In genomic region chr11:102631203-102631602, GRCm38 (mm10) we compare ENCODE assay signal across 24 mouse cellular contexts. TPM values are rescaled to one million over a fixed set of nuclear protein-coding genes. Genes with fewer than 3 reads are reported as not detected.
DNase-seq lines count a peak whose midpoint lies in the region; ATAC-seq and TF ChIP-seq lines count a peak whose summit lies in the region.
"Had no signal": no experiment of that assay in that cellular context is flagged by ENCODE, and none has a peak within 500 bp of the region (broad histone marks: within the 10 kb centered on the region; RNA-seq: fewer than 3 reads in every experiment).

No protein-coding gene starts in this region.

- no peak overlapping the region for H3K4me3 ChIP-seq in hindbrain, embryonic 11.5 days (ENCODE audit: low read depth, low read length)
- H3K4me3 ChIP-seq in hindbrain, postnatal 0 days (ENCODE audit: low read length), result no peak overlapping the region
- H3K4me3 ChIP-seq in lung, embryonic 16.5 days (ENCODE audit: low read length), result no peak overlapping the region
- H3K4me3 ChIP-seq in lung, adult 2 months (replicated peaks; ENCODE audit: extremely low read depth, low read depth, low read length), result no peak overlapping the region
- no peak overlapping the region for H3K4me3 ChIP-seq in embryonic facial prominence, embryonic 12.5 days
- H3K4me3 ChIP-seq in limb, embryonic 10.5 days, result peak overlapping the region; percentile 28
- H3K4me3 ChIP-seq: liver, embryonic 12.5 days; megakaryocyte, embryonic 14.5 days; neural tube, embryonic 13.5 days had no signal

- TF ChIP-seq CTCF in hindbrain, postnatal 0 days (IDR thresholded peaks at IDR 0.05; ENCODE audit: low read depth), result no peak
- TF ChIP-seq CTCF in lung, adult 2 months (IDR thresholded peaks at IDR 0.05; ENCODE audit: insufficient read depth, low read length), result no peak

- no peak overlapping the region for H3K4me2 ChIP-seq in hindbrain, embryonic 11.5 days (replicated peaks; ENCODE audit: low read depth, low read length)
- H3K4me2 ChIP-seq in hindbrain, postnatal 0 days (ENCODE audit: low read depth, low read length), result no peak overlapping the region
- H3K4me2 ChIP-seq in lung, embryonic 16.5 days (ENCODE audit: low read depth, low read length), result no peak overlapping the region
- H3K4me2 ChIP-seq in embryonic facial prominence, embryonic 12.5 days (replicated peaks), result peak overlapping the region; percentile 17
- H3K4me2 ChIP-seq: liver, embryonic 12.5 days; neural tube, embryonic 13.5 days had no signal

- no peaks in the 10 kb centered on the region for H3K36me3 ChIP-seq in hindbrain, embryonic 11.5 days (ENCODE audit: control insufficient read depth, insufficient read depth, low read length)
- H3K36me3 ChIP-seq in hindbrain, postnatal 0 days (ENCODE audit: insufficient read depth, low read length), result no peaks in the 10 kb centered on the region
- H3K36me3 ChIP-seq in lung, embryonic 16.5 days (ENCODE audit: control insufficient read depth, insufficient read depth, low read length), result no peaks in the 10 kb centered on the region
- H3K36me3 ChIP-seq in embryonic facial prominence, embryonic 12.5 days, result no peaks in the 10 kb centered on the region
- H3K36me3 ChIP-seq in limb, embryonic 10.5 days, result no peaks in the 10 kb centered on the region
- H3K36me3 ChIP-seq: liver, embryonic 12.5 days; neural tube, embryonic 13.5 days had no signal

- H3K9ac ChIP-seq in hindbrain, embryonic 11.5 days (ENCODE audit: low read depth, low read length), result no peak overlapping the region
- H3K9ac ChIP-seq in hindbrain, postnatal 0 days (replicated peaks; ENCODE audit: low read length), result no peak overlapping the region
- peak overlapping the region; percentile 22; the same call in 1 of the 2 replicates for H3K9ac ChIP-seq in lung, embryonic 16.5 days (ENCODE audit: low read length)
- H3K9ac ChIP-seq in embryonic facial prominence, embryonic 12.5 days, result no peak overlapping the region
- H3K9ac ChIP-seq: liver, embryonic 12.5 days; neural tube, embryonic 13.5 days had no signal

- no peaks in the 10 kb centered on the region for H3K27me3 ChIP-seq in hindbrain, embryonic 11.5 days (ENCODE audit: control insufficient read depth, insufficient read depth, low read length)
- no peaks in the 10 kb centered on the region for H3K27me3 ChIP-seq in hindbrain, postnatal 0 days (ENCODE audit: insufficient read depth, low read length)
- no peaks in the 10 kb centered on the region for H3K27me3 ChIP-seq in lung, embryonic 16.5 days (ENCODE audit: control insufficient read depth, insufficient read depth, low read depth, low read length)
- H3K27me3 ChIP-seq in embryonic facial prominence, embryonic 12.5 days, result no peaks in the 10 kb centered on the region
- H3K27me3 ChIP-seq in limb, embryonic 10.5 days (ENCODE audit: low read depth, poor library complexity, severe bottlenecking), result no peaks in the 10 kb centered on the region
- H3K27me3 ChIP-seq: Patski had no signal

- ATAC-seq in hindbrain, embryonic 11.5 days (ENCODE audit: low FRiP score), result no peak
- no peak for ATAC-seq in hindbrain, postnatal 0 days
- ATAC-seq in lung, embryonic 16.5 days (ENCODE audit: low read depth), result peak; percentile 4; the same call in 1 of the 2 replicates
- no peak for ATAC-seq in embryonic facial prominence, embryonic 12.5 days (ENCODE audit: insufficient number of reproducible peaks, insufficient read depth, low FRiP score, low TSS enrichment)
- ATAC-seq: activated CD4-positive, CD25-positive, alpha-beta regulatory T cell, adult 4 months; forebrain, embryonic 16.5 days; hindbrain, embryonic 16.5 days; liver, embryonic 12.5 days; Patski had no signal

- peak; percentile 26 for DNase-seq in hindbrain, embryonic 11.5 days (ENCODE audit: low spot score)
- DNase-seq in hindbrain, postnatal 0 days (ENCODE audit: low spot score), result no peak
- DNase-seq in lung, adult 2 months, result no peak
- peak; percentile 46 for DNase-seq in limb, embryonic 10.5 days (ENCODE audit: low spot score)
- DNase-seq in layer of hippocampus, adult 11-12 months (ENCODE audit: low spot score), result no peak
- DNase-seq: adrenal gland, postnatal 14 days; cerebellum, adult 18-20 months; heart, adult 11 months; kidney, postnatal 14 days; layer of hippocampus, adult 9-11 months; lung, postnatal 14 days; thymus, postnatal 25 days had no signal

- no peaks in the 10 kb centered on the region for H3K9me3 ChIP-seq in hindbrain, embryonic 11.5 days (ENCODE audit: control insufficient read depth, low read length)
- H3K9me3 ChIP-seq in hindbrain, postnatal 0 days (ENCODE audit: low read length), result no peaks in the 10 kb centered on the region
- H3K9me3 ChIP-seq in lung, embryonic 16.5 days (ENCODE audit: control insufficient read depth, low read length), result no peaks in the 10 kb centered on the region
- no peaks in the 10 kb centered on the region for H3K9me3 ChIP-seq in embryonic facial prominence, embryonic 12.5 days
- H3K9me3 ChIP-seq in limb, embryonic 10.5 days (replicated peaks), result no peaks in the 10 kb centered on the region
- H3K9me3 ChIP-seq: liver, embryonic 12.5 days; neural tube, embryonic 13.5 days had no signal

- no peak for TF ChIP-seq POLR2A in lung, adult 2 months (IDR thresholded peaks at IDR 0.05; ENCODE audit: borderline replicate concordance, extremely low read depth, low read depth, low read length)

- H3K4me1 ChIP-seq in hindbrain, embryonic 11.5 days (replicated peaks; ENCODE audit: control insufficient read depth, insufficient read depth, low read length), result peaks cover 9% of the 10 kb centered on the region
- 0 out of 2 replicates have a peak, but pooled peaks cover 2% of the 10 kb centered on the region for H3K4me1 ChIP-seq in hindbrain, postnatal 0 days (ENCODE audit: insufficient read depth, low read length)
- H3K4me1 ChIP-seq in lung, embryonic 16.5 days (replicated peaks; ENCODE audit: control insufficient read depth, insufficient read depth, low read length), result peaks cover 23% of the 10 kb centered on the region
- no peaks in the 10 kb centered on the region for H3K4me1 ChIP-seq in lung, adult 2 months (ENCODE audit: control insufficient read depth, insufficient read depth, low read length)
- H3K4me1 ChIP-seq in embryonic facial prominence, embryonic 12.5 days, result peaks cover 68% of the 10 kb centered on the region
- peaks cover 68% of the 10 kb centered on the region for H3K4me1 ChIP-seq in limb, embryonic 10.5 days

- H3K27ac ChIP-seq in hindbrain, embryonic 11.5 days (ENCODE audit: low read depth, low read length), result no peak overlapping the region
- no peak overlapping the region for H3K27ac ChIP-seq in hindbrain, postnatal 0 days
- peak overlapping the region; percentile 20; the same call in 1 of the 2 replicates for H3K27ac ChIP-seq in lung, embryonic 16.5 days (ENCODE audit: low read length)
- peak overlapping the region; percentile 88 for H3K27ac ChIP-seq in embryonic facial prominence, embryonic 12.5 days
- H3K27ac ChIP-seq in limb, embryonic 10.5 days, result peak overlapping the region; percentile 88
- H3K27ac ChIP-seq: liver, embryonic 12.5 days; neural tube, embryonic 13.5 days had no signal

- WGBS in hindbrain, embryonic 11.5 days, result 23% methylated on average over 5 of the region's 5 CpGs
- 29% methylated on average over 5 of the region's 5 CpGs for WGBS in hindbrain, postnatal 0 days
- WGBS in lung, embryonic 16.5 days, result 36% methylated on average over 5 of the region's 5 CpGs
- 60% methylated on average over 5 of the region's 5 CpGs for WGBS in lung, adult 2 months
- 13% methylated on average over 5 of the region's 5 CpGs for WGBS in embryonic facial prominence, embryonic 12.5 days
- WGBS in limb, embryonic 10.5 days, result 26% methylated on average over 5 of the region's 5 CpGs

RNA-seq across cellular contexts. Expression of gene Fzd2, which starts 27.0 kb away (rescaled TPM):
- polyA plus RNA-seq in hindbrain, embryonic 11.5 days (2014; fragmentation: Nextera tagmentation; extraction: Ambion mirVana), result 29.5 and 31.7 TPM in 2 replicates
- total RNA-seq in hindbrain, postnatal 0 days (2014; rRNA removed), result 31.7 and 34.5 TPM in 2 replicates
- polyA plus RNA-seq in hindbrain, postnatal 0 days (2015; fragmentation: Nextera tagmentation; extraction: Ambion mirVana), result 6.0 and 6.5 TPM in 2 replicates
- polyA plus RNA-seq in lung, embryonic 16.5 days (2015; fragmentation: Nextera tagmentation; extraction: Ambion mirVana), result 25.9 and 27.8 TPM in 2 replicates
- polyA plus RNA-seq in lung, adult 2 months (2012; rRNA removed), result 45.5 and 50.9 TPM in 2 replicates
- 93.6 and 97.8 TPM in 2 replicates for polyA plus RNA-seq in embryonic facial prominence, embryonic 12.5 days (2016; fragmentation: Nextera tagmentation; extraction: Ambion mirVana)
- polyA plus RNA-seq in limb, embryonic 10.5 days (2016; fragmentation: Nextera tagmentation; extraction: Ambion mirVana), result 54.8 and 59.8 TPM in 2 replicates
- polyA plus RNA-seq: activated CD4-positive, CD25-positive, alpha-beta regulatory T cell, adult 4 months had no signal

RNA-seq across cellular contexts. Expression of gene Meioc, which starts 32.3 kb away (rescaled TPM):
- 0.88 and 0.91 TPM in 2 replicates for polyA plus RNA-seq in hindbrain, embryonic 11.5 days (2014; fragmentation: Nextera tagmentation; extraction: Ambion mirVana)
- 0.65 TPM in 1 of 2 replicates, not detected in the other for total RNA-seq in hindbrain, postnatal 0 days (2014; rRNA removed)
- 0.24 and 0.32 TPM in 2 replicates for polyA plus RNA-seq in hindbrain, postnatal 0 days (2015; fragmentation: Nextera tagmentation; extraction: Ambion mirVana)
- 0.16 and 0.19 TPM in 2 replicates for polyA plus RNA-seq in lung, embryonic 16.5 days (2015; fragmentation: Nextera tagmentation; extraction: Ambion mirVana)
- not detected in 2 replicates for polyA plus RNA-seq in lung, adult 2 months (2012; rRNA removed)
- polyA plus RNA-seq in embryonic facial prominence, embryonic 12.5 days (2016; fragmentation: Nextera tagmentation; extraction: Ambion mirVana), result 0.65 and 1.3 TPM in 2 replicates
- polyA plus RNA-seq in limb, embryonic 10.5 days (2016; fragmentation: Nextera tagmentation; extraction: Ambion mirVana), result 0.14 and 0.55 TPM in 2 replicates
- total RNA-seq: adrenal gland, postnatal 14 days; gastrocnemius, adult 18-20 months; left cerebral cortex, adult 8-10 months; midbrain, postnatal 0 days had no signal
- polyA plus RNA-seq: activated CD4-positive, CD25-positive, alpha-beta regulatory T cell, adult 4 months had no signal

RNA-seq across cellular contexts. Expression of gene Gm11627, which starts 51.9 kb away (rescaled TPM):
- polyA plus RNA-seq in hindbrain, embryonic 11.5 days (2014; fragmentation: Nextera tagmentation; extraction: Ambion mirVana), result 5.6 and 7.3 TPM in 2 replicates
- total RNA-seq in hindbrain, postnatal 0 days (2014; rRNA removed), result 2.0 TPM in 1 of 2 replicates, not detected in the other
- 5.2 TPM in 2 replicates for polyA plus RNA-seq in hindbrain, postnatal 0 days (2015; fragmentation: Nextera tagmentation; extraction: Ambion mirVana)
- 18.4 and 23.2 TPM in 2 replicates for polyA plus RNA-seq in lung, embryonic 16.5 days (2015; fragmentation: Nextera tagmentation; extraction: Ambion mirVana)
- 2.4 and 2.5 TPM in 2 replicates for polyA plus RNA-seq in lung, adult 2 months (2012; rRNA removed)
- 11.8 and 12.3 TPM in 2 replicates for polyA plus RNA-seq in embryonic facial prominence, embryonic 12.5 days (2016; fragmentation: Nextera tagmentation; extraction: Ambion mirVana)
- polyA plus RNA-seq in limb, embryonic 10.5 days (2016; fragmentation: Nextera tagmentation; extraction: Ambion mirVana), result 2.5 and 3.3 TPM in 2 replicates
- polyA plus RNA-seq: activated CD4-positive, CD25-positive, alpha-beta regulatory T cell, adult 4 months; Patski had no signal

Comparison
In these comparisons a context has a peak if more than half of its experiments do, and no peak if none do; other contexts are left out.
1. DNase-seq: peak in hindbrain, embryonic 11.5 days (single experiment) and limb, embryonic 10.5 days (single experiment); none in hindbrain, postnatal 0 days (single experiment), lung, adult 2 months (single experiment) and layer of hippocampus, adult 11-12 months (single experiment).
2. H3K27ac ChIP-seq: peak in lung, embryonic 16.5 days (single experiment), embryonic facial prominence, embryonic 12.5 days (single experiment) and limb, embryonic 10.5 days (single experiment); none in hindbrain, embryonic 11.5 days (single experiment) and hindbrain, postnatal 0 days (single experiment).